Mouse (Mus musculus) heart, postnatal 0 days (tissue): Measurements from ENCODE around the gene Ndrg4.

Experiments used
- CTCF ChIP-seq: IDR thresholded peaks from 2 replicates; pipeline ENCODE4 v1.5.1; 2016; ENCODE audit warnings: antibody characterized with exemption, control low read depth, low read depth
- EP300 ChIP-seq: IDR thresholded peaks from 2 replicates; pipeline ENCODE4 v1.6.1; 2016; ENCODE audit warnings: antibody characterized with exemption, low read depth

DNA sequence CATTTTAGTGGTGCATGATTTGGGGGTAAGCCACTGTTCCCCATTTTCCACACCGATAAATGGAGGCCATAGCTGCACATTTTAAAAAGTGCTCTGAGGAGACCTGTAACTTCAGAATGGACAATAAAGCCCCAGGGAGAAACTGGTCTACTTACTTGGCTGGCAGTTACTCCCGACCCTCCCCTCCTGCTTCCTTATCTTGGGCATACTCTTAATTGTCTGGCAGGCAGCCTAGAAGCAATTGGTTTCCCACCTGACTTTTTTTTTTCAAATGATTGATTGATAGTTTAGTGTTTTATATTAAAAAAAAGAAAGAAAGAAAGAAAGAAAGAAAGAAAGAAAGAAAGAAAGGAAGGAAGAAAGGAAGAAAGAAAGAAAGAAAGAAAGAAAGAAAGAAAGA, 19.3 kb upstream of the Ndrg4 start:
- TF ChIP-seq CTCF: no peak
- TF ChIP-seq EP300: no peak
